Mouse (Mus musculus): ENCODE measurements around the gene Cacybp. TPM values are rescaled to one million over a fixed set of nuclear protein-coding genes. Genes with fewer than 3 reads are reported as not detected.

The Cacybp gene
- total RNA-seq (2021) (100 to 1,000 TPM; 100 to 136 TPM), polyA plus RNA-seq (2012; rRNA removed) (13.5 and 15.1 TPM in 2 replicates)
- long read RNA-seq, transcript Cacybp-201 (6 exons, 2,098 nt), result major isoform, 78 of 80 reads
- long read RNA-seq, partial matches to known transcripts, result 2 of 80 reads
- long read RNA-seq, other reads (novel, unspliced or antisense), result 0 of 80 reads

DNA sequence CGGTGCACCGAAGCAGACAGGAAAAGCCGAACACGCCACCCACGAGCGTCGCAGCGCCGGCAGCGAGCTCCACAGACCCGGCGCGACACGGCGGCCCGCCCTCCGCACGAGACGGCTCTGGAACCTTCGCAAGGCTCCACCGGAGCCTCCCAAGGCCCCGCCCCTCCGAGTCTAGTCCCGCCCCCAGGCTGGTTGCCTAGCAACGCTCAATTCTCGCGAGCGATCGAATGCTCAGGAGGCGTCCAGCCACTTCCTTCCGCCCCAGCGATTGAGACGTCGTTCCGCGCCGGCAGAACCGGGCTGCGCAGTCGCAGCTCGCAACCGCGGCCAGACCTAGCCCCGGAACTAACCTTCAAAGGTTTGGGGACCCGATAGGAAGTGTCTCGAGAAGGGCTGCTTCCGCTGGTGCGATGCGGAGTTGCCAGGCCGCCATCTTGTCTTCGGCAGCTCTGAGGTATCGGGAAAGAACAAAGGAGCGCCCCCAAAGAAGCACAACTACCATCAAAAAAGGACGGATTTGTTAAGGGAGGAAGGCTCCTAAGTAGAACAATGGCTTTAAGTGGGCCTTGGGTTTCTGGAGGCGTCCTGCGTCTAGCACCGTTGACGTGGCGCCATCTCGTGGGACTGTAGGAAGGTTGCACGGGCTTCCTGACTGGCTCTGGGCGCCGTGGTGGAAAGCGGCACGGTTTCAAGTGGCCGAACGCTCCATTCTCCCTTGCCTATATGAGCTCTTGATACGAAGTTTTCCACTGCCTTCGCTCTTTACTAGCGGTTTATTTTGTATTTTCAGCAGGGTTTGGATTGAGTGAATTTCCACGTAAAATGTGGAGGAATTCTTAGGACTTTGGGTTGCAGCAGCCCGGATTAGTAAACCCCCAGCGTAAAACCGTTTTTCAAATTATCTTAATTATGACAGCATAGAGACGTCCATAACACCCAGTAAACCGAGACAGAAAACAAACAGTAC is at the start of gene Cacybp:
Gene Cacybp (minus strand): TSS at position 173 of the 967 bp plus-strand sequence.
- DNase-seq, result peak; percentile 100

GRCm38 (mm10) chr1:160262415-160262814 is 49.7 kb upstream of the Cacybp start:
- DNase-seq, result no peak

DNA sequence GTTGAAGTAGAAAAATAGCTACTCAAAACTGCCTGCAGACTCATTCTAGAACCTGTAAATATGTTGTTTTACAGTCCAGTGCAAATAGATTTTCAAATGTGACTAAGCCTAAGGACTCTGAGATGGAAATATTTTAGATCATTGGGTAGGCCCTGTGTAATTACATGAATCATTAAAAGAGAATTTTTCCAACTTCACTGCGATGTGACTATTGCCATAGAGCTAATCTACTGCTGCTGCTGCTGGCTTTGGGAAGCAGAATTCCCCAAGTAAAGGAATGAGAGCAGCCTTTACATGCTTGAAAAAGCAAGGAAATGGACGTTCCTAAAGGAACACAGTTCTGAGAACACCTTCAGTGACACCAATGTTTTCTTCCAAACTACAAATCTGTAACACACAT is 49.2 kb upstream of the Cacybp start:
- DNase-seq, result no peak

GRCm38 (mm10) chr1:160260605-160261004 is 47.9 kb upstream of the Cacybp start:
- DNase-seq, result no peak

DNA sequence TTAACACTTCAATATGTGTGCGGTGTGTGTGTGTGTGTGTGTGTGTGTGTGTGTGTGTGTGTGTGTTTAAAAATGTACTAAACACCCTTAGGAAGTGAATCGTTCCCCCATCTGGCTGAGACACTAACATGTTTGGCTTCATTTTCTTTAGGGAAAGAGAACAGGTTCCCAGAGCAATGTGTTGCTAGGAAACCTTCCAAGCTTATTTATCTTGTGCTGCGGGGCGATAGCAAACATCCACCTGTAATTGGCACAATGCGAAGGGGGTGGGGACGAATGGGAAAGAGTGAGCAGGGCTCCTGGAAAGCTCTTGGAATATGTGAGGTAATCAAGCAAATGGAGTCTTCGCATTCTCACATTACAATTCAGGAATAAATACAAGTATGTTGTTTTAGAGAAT is 47.2 kb upstream of the Cacybp start:
- DNase-seq, result no peak

DNA sequence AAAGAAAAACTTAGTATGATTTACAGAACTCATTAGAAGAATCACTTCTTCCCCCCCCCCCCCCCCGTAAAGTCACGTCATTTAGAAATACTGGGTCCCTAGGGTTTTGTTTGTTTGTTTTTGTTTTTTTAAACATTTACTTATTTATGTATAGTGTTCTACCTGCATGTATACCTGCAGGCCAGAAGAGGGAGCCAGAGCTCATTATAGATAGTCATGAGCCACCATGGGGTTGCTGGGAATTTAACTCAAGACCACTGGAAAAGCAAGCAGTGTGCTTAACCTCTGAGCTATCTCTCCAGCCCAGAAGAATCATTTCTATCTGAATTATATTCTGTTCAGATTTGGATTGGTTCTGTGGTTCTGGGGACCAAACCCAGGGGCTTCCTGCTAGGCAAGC is 40.4 kb upstream of the Cacybp start:
- no peak for DNase-seq

GRCm38 (mm10) chr1:160251388-160252007 is 38.8 kb upstream of the Cacybp start:
- no peak for DNase-seq

DNA sequence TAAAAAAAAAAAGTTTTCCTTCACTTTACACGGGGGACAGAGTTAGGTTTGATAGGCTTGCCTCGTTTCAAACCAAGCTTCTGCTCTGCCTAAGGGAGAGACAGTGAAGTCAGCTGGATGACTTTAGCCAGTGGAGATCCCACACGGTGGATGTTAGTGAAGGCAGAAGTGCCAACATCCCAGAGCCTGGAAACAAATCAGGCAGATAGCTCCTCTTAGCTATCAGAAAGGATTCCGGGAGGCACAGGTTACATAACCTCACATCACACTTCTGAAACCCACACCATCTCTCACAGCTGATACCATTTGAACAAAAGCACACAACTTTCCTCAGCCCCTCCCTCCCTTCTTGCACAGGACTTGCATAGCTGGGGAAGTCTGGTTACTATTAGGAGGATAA is 38.1 kb upstream of the Cacybp start:
- DNase-seq, result no peak

DNA sequence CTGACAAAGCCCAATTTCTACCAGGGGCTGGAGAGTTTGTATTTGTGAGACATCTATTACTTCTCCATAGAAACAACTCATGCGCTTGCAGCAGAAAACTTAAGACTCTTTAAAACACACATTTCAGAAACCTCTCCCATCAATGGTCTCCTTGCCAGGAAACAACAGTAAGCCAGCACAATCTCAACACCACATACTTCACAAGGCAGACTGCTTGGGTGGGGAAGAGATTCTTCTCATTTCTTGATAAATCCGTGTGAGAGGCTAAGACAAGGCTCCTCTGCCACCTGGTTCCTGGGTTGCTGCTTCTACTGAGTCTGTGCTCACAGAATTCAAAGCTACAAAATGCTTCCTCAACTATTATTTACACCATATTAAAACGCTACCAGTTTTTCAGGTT is 37.1 kb upstream of the Cacybp start:
- DNase-seq, result no peak

DNA sequence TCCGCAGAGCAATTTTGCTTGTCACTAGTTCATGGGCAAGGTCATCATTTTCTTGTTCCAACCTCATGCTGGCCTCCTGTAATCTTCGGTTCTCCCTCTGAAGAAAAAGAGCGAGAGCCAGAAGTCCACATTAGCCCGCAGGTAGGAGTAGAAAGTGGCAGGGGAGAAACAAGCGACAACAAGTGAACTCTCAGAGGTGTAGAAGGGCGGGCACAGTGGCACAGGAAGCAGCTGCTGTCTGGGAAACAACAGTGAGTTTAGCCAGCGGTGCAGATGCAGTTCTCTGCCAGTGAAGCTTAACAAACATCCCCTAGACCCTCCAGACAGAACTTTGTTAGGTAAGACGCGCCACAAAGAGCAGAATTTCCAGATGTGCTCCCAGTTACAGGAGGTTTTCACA is 34.8 kb upstream of the Cacybp start:
- no peak for DNase-seq

DNA sequence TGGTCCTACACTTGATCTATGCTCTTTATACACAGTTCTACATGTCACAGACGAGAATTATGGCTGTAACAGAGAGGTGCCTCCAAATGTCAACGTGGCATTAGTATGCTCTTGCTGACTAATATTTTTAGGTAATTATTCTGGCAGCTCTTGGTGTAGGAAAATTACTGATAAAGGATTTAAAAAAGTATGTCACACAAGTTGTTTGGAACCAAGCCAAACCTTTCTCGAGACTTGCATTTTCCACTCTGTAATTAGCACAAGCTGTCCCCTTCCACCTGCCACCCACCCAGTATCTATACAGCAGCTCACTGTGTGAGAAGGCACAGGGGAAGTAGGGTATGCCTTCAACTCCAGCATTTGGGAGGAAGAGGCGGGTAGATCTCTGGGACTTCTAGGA is 34.2 kb upstream of the Cacybp start:
- DNase-seq, result no peak

DNA sequence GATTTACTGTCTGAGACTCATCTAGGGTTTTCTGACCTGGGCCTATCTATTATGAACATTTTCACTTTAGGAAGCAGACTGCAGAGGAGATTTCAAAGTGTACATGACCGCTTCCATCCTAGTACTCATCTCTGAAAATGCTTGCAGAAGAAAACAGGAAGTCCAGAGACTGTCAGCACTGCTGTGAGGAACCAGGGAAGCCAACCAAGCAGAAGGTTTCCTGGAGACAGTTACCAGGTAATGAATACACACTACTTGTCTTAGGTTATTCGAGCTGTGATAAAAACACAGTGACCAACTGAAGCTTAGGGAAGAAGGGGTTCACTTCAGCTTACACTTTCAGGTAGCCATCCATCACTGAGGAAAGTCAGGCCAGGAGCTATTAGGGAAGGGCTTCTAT is 33.3 kb upstream of the Cacybp start:
- no peak for DNase-seq

GRCm38 (mm10) chr1:160244689-160245088 is 32.0 kb upstream of the Cacybp start:
- no peak for DNase-seq

DNA sequence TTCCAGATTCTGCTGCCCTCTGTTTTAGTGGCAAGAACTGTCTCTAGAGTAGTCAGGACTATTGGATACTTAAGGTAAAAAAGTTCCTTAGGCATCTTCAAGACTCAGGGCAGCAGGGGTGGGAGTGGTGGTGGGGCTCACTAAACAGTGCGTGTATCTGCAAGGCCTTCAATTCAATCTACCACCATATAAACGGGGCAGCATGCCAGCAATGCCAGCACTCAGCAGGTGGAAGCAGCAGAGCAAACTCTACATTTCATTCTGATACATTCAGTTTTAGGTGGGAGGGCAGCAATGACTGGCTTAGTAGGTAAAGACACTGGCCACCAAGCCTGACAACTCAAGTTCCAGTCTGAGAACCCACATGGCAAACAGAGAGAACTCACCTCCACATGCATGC is 27.4 kb upstream of the Cacybp start:
- DNase-seq, result no peak

DNA sequence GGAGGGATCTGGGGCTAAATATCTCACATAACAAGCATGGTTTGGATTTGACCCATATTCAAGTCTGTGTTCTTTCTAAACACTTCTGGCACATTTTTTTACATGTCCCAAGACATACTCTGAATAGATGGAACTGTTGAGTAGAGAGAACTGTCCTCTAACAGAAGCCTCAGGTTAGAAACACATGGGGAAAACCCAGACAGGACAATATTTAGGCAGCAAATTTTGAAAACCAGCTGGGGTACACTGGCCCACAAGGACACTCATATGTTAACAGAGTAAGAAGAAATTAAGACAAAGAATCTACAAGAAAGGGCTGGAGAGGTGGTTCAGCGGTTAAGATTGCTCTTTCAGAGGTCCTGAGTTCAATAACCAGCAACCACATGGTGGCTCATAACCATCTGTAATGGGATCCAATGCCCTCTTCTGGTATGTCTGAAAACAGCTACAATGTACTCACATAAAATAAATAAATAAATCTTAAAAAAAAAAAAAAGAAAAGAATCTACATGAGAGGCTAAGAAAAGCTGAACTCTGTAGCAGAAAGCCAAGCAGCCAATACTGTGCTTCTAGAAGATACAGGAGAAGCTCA is 26.3 kb upstream of the Cacybp start:
- no peak for DNase-seq

DNA sequence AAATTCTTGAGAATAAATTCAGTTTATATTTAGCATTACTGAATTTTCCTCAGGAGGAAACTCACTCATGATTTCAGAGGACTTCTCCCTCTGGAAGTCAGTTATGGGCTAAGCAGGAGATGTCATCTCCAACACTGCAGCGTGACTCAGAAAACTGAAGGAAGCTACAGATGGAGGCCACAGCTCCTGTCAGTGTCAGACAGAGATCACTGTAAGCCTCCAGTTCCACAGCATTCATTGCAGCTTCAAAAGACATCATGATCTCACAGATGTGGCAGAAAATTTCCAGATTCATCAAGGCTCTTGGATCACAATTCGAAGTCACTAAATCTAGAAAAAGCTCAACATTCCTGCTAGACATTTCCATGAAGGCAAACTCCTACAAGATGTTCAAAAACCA is 25.3 kb upstream of the Cacybp start:
- no peak for DNase-seq

DNA sequence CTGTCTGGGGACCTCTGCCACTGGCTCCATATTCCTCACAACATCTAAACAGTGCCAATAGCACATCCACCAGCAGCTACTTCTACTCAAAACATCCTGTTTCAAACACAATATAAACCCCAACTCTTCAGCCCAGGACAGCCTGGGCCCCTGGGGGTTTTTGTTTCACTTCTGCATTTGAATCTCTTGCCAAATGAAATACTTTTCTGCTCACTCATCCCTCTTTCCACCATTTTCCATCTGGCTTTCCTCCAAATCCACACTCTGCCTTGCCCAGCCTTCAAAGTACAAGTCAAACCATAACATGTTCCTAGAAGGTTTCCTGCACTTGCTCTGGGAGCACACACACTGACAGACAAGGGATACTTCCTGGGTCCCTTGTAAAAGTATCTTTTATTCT is 21.2 kb upstream of the Cacybp start:
- DNase-seq, result no peak

DNA sequence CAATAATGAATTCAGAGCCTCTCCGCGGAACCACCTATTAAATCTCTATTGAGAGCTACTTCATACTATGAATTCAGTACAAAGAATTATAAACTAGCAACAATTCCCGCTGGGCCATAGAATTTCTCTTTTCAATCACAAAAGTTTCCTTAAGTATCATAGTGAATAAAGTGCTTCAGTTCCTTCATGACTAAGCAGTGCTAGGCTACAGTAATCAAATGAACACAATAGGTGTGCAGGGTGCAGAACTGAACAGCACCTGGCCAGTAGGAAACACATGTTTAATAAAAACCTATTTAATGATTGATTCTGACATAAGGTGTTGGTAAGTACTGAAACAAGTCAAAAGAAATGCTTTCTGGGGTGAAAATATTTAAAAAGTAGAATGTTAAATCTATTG is 19.4 kb upstream of the Cacybp start:
- DNase-seq, result no peak

- DNase-seq, result no peak
Observed at GRCm38 (mm10) chr1:160231013-160231412, 18.3 kb upstream of the Cacybp start.

- no peak for DNase-seq
Observed at GRCm38 (mm10) chr1:160227850-160228249, 15.2 kb upstream of the Cacybp start.

- no peak for DNase-seq
Observed at GRCm38 (mm10) chr1:160227196-160227595, 14.5 kb upstream of the Cacybp start.

GRCm38 (mm10) chr1:160224093-160224492 is 11.4 kb upstream of the Cacybp start:
- DNase-seq, result no peak

- no peak for DNase-seq
Observed at GRCm38 (mm10) chr1:160217898-160218297, 5.2 kb upstream of the Cacybp start.

Measured in adrenal gland, adult 2 months (tissue).